Mouse (Mus musculus): ENCODE results near the gene Ubn1.

DNA sequence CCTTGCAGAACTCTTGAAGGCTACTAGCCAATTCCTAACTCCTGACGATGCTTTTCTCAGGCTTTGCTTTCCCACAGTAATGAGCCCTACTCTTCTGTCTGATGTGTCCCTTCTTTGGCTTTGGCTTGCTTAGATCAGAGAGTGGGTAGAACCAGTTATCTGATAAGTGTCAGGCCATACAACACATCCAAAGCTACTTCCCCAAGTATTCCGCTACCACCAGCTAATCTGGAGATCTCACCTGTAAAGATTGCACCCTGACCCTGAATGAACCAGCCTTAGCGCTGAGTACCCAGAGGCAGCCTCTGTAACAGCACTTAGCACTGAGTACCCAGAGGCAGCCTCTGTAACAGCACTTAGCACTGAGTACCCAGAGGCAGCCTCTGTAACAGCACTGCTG lies 4.5 kb upstream of the Ubn1 start:
- TF ChIP-seq ZNF384 (IDR thresholded peaks at IDR 0.05; ENCODE audit: low read depth, low read length) (no peak), ZC3H11A (IDR thresholded peaks at IDR 0.05; ENCODE audit: borderline replicate concordance, low read depth, low read length) (no peak)

Data from ES-E14 (cell line).